Mouse (Mus musculus): ENCODE data around the gene Piezo1.

DNA sequence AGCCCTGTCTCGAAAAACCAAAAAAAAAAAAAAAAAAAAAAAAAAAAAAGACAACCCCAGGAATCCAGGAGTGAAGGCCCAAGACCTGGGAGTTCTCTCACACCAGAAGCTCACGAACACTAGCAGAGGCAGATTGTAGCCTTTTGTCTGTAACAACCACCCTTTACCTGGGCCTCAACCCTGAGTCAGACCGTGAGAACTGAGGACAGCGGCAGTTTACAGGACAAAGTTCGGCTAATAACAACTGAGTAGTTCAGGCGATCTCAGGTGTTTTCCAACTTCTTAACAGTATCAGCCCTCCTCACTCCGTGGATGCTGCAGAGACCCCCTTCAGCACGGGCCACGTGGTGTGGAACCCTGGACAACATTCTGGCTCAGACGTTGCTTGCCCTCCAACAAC is 35.6 kb upstream of the Piezo1 start:
- TF ChIP-seq CTCF (IDR thresholded peaks at IDR 0.05; ENCODE audit: insufficient read depth, low read depth, low read length) (no peak), POLR2A (IDR thresholded peaks at IDR 0.05; ENCODE audit: insufficient read depth, low read depth, low read length) (no peak)

All from olfactory bulb, adult 2 months (tissue).